Mouse (Mus musculus): ENCODE measurements around the gene Cdc20b. TPM values are rescaled to one million over a fixed set of nuclear protein-coding genes. Genes with fewer than 3 reads are reported as not detected.

Cdc20b gene
- polyA plus RNA-seq, 1 experiment from 2014 or later: not detected

MicroRNAs within 50 kb of the gene (microRNA counts, 519-probe panel; counts per million panel counts)
- microRNA mmu-miR-449a: not detected
- microRNA mmu-miR-449b: not detected
- not detected for microRNA mmu-miR-449c

Small RNA genes within 50 kb of the gene (microRNA-seq; reads per million reads assigned to microRNA genes)
- gene Mir449a (22.1 reads per million, percentile 35 among the genes with 10 or more reads in this experiment), gene Mir449b (not detected), gene Mir449c (not detected)

Other genes starting within 250 kb of the Cdc20b start
- 61.9 and 63.6 TPM in 2 replicates for gene Plpp1, start 234.3 kb upstream of the Cdc20b start, polyA plus RNA-seq (2014; fragmentation: Nextera tagmentation; extraction: Ambion mirVana)
- 60.5 and 86.4 TPM in 2 replicates for gene Mtrex, start 107.7 kb upstream of the Cdc20b start, polyA plus RNA-seq (2014; fragmentation: Nextera tagmentation; extraction: Ambion mirVana)
- gene Dhx29, start 107.7 kb upstream of the Cdc20b start, polyA plus RNA-seq (2014; fragmentation: Nextera tagmentation; extraction: Ambion mirVana): 14.7 and 24.8 TPM in 2 replicates
- gene Ccno, start 47.3 kb upstream of the Cdc20b start, polyA plus RNA-seq (2014; fragmentation: Nextera tagmentation; extraction: Ambion mirVana): 0.17 and 0.55 TPM in 2 replicates
- not detected in 2 replicates for gene Mcidas, start 41.3 kb upstream of the Cdc20b start, polyA plus RNA-seq (2014; fragmentation: Nextera tagmentation; extraction: Ambion mirVana)
- gene Gpx8, start 11.3 kb downstream of the Cdc20b start, polyA plus RNA-seq (2014; fragmentation: Nextera tagmentation; extraction: Ambion mirVana): 142 and 204 TPM in 2 replicates
- not detected in 2 replicates for gene Gzma, start 65.9 kb downstream of the Cdc20b start, polyA plus RNA-seq (2014; fragmentation: Nextera tagmentation; extraction: Ambion mirVana)
- 3.9 and 5.9 TPM in 2 replicates for gene Esm1, start 174.5 kb downstream of the Cdc20b start, polyA plus RNA-seq (2014; fragmentation: Nextera tagmentation; extraction: Ambion mirVana)
- not detected in 2 replicates for gene Gzmk, start 190.8 kb downstream of the Cdc20b start, polyA plus RNA-seq (2014; fragmentation: Nextera tagmentation; extraction: Ambion mirVana)